Mouse (Mus musculus): ENCODE measurements around the gene Oprd1.

GRCm38 (mm10) chr4:132095043-132095442, 49.2 kb downstream of the Oprd1 start:
- TF ChIP-seq POLR2A (IDR thresholded peaks at IDR 0.05; ENCODE audit: low read depth, low read length) (no peak), CTCF (IDR thresholded peaks at IDR 0.05; ENCODE audit: extremely low read depth, insufficient read length, insufficient replicate concordance, low read depth, low read length) (no peak)
